Mouse (Mus musculus): ENCODE measurements around the gene Olfr509.
"Not testable (repeated sequence)": the region's sequence is repeated elsewhere in the genome, so short reads cannot be mapped to it uniquely, and the experiment has no call there.

Gene Olfr509

GRCm38 (mm10) chr7:108651806-108652205 is at the start of gene Olfr509:
Gene Olfr509 (minus strand): TSS chr7:108651906.
- no peak for DNase-seq (ENCODE audit: extremely low spot score, low spot score)

DNA sequence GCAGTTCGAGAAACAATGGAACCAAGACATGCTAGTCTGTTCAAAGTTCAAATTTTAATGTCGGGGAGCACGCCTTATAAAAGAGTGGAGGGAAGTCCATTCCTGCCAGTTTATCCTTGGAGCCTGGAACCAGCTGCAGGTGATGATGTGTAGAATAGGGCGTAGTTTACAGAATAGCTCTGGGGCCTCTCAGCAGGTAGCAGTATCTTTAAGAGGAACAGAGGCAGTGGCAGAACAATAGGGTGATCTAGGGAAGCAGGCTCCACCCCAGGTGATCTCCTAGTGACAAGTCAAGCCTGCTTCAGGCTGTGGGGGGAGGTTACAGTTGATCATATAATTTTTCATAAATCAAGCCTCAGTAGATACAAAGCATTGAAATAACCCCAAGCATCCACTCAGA is 27.2 kb upstream of the Olfr509 start:
- no peak for DNase-seq (ENCODE audit: extremely low spot score, low spot score)

- DNase-seq (ENCODE audit: extremely low spot score, low spot score), result no peak
These were observed 19.4 kb upstream of the Olfr509 start for GRCm38 (mm10) chr7:108671058-108671457.

DNA sequence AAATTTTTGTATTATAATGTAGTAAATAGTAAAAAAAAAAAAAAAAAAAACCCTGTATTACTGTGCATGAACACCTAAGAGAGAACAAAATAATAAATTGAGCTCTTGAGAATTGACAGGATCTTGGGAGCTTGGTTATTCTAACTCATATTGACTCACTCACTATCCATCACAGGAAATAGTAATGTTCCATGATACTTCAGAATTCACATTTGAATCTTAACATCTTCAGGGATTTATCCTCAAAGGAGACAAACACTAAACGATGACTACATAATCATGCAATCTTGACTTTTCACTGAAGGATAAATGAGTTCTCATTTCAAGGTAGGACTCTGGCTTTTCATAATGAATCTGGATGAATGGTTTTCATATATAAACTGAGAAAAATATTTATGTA is 14.4 kb upstream of the Olfr509 start, which contains the start of gene Olfr510:
Gene Olfr510 (plus strand): TSS at position 301 of the 400 bp plus-strand sequence.
- no peak for DNase-seq (ENCODE audit: extremely low spot score, low spot score)

- no peak for DNase-seq (ENCODE audit: extremely low spot score, low spot score)
These were observed 10.7 kb upstream of the Olfr509 start for GRCm38 (mm10) chr7:108662419-108662818.

- DNase-seq (ENCODE audit: extremely low spot score, low spot score), result no peak
These were observed 22.0 kb downstream of the Olfr509 start, which contains the start of gene Olfr508 for GRCm38 (mm10) chr7:108629694-108630093. Gene Olfr508 (plus strand): TSS chr7:108629994.

- DNase-seq (ENCODE audit: extremely low spot score, low spot score), result no peak
These were observed 30.2 kb downstream of the Olfr509 start, which contains the start of gene Olfr507 for GRCm38 (mm10) chr7:108621514-108621913. Gene Olfr507 (plus strand): TSS chr7:108621814.

GRCm38 (mm10) chr7:108616781-108617180 is 34.9 kb downstream of the Olfr509 start:
- not testable (repeated sequence) for DNase-seq (ENCODE audit: extremely low spot score, low spot score)

DNA sequence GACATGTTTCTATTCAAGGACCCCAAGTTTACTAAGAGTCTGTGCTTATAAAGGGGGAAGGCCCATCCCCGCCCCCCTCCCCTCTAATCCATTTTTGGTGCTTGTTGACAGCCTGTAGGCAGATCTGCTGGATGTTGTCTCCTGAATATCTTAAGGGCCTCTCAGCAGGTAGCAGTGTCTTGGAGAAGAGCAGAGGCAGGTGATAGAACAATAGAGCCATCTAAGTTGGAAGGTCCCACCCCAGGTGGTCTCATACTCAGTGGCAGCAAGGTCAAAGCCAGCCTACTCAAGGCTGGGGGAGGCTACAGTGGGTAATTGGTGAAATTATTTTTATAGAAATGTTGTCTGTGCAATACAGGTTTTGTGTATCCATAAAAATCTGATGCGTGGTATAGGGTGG is 37.6 kb downstream of the Olfr509 start:
- DNase-seq (ENCODE audit: extremely low spot score, low spot score), result no peak

- no peak for DNase-seq (ENCODE audit: extremely low spot score, low spot score)
These were observed 41.2 kb downstream of the Olfr509 start, which contains the start of gene Olfr506 for GRCm38 (mm10) chr7:108610487-108610886. Gene Olfr506 (plus strand): TSS chr7:108610787.

- not testable (repeated sequence) for DNase-seq (ENCODE audit: extremely low spot score, low spot score)
These were observed 49.8 kb downstream of the Olfr509 start for GRCm38 (mm10) chr7:108601916-108602315.
